Mouse (Mus musculus) induced T-regulatory cell, adult 2 months (primary cell): ENCODE measurements at regions not wholly inside any gene's neighbourhood (a gene's known extent, or its start where the extent isn't known, plus 50 kb on each side); places are given as distances from the start of the nearest gene placed in this dataset.

ENCODE experiments used
- DNase-seq: peaks from one replicate; pipeline ENCODE4 v3.0.0-alpha.2; 2012; ENCODE audit warnings: low read depth

- no peak for DNase-seq
Observed at GRCm38 (mm10) chr7:40052255-40052654, 534.7 kb downstream of the Zfp619 start.

- DNase-seq: no peak
Observed at GRCm38 (mm10) chr7:40058836-40059235, 541.3 kb downstream of the Zfp619 start.

GRCm38 (mm10) chr7:40064631-40065030, 547.1 kb downstream of the Zfp619 start:
- no peak for DNase-seq

GRCm38 (mm10) chr7:40065526-40065925, 548.0 kb downstream of the Zfp619 start:
- DNase-seq: no peak

- no peak for DNase-seq
Observed at GRCm38 (mm10) chr7:40067378-40067777, 549.8 kb downstream of the Zfp619 start.

- no peak for DNase-seq
Observed at GRCm38 (mm10) chr7:40071313-40071712, 553.7 kb downstream of the Zfp619 start.

- DNase-seq: no peak
Observed at GRCm38 (mm10) chr7:40072478-40072877, 554.9 kb downstream of the Zfp619 start.

- DNase-seq: no peak
Observed at GRCm38 (mm10) chr7:40086236-40086635, 568.7 kb downstream of the Zfp619 start.

GRCm38 (mm10) chr7:40097094-40097493, 579.5 kb downstream of the Zfp619 start:
- DNase-seq: no peak

GRCm38 (mm10) chr7:40103057-40103945, 585.7 kb downstream of the Zfp619 start:
- DNase-seq: no peak

- DNase-seq: no peak
Observed at GRCm38 (mm10) chr7:40142906-40143305, 625.3 kb downstream of the Zfp619 start.

- no peak for DNase-seq
Observed at GRCm38 (mm10) chr7:40144431-40144830, 626.9 kb downstream of the Zfp619 start.

GRCm38 (mm10) chr7:40177570-40177969, 660.0 kb downstream of the Zfp619 start:
- DNase-seq: no peak

- DNase-seq: no peak
Observed at GRCm38 (mm10) chr7:40195366-40195765, 677.8 kb downstream of the Zfp619 start.

GRCm38 (mm10) chr7:40202615-40203014, 685.0 kb downstream of the Zfp619 start:
- DNase-seq: no peak

- DNase-seq: no peak
Observed at GRCm38 (mm10) chr7:40211956-40212355, 686.2 kb upstream of the Vstm2b start.

GRCm38 (mm10) chr7:40212576-40212975, 685.6 kb upstream of the Vstm2b start:
- no peak for DNase-seq

GRCm38 (mm10) chr7:40213646-40214045, 684.5 kb upstream of the Vstm2b start:
- DNase-seq: no peak

- no peak for DNase-seq
Observed at GRCm38 (mm10) chr7:40214395-40214794, 683.7 kb upstream of the Vstm2b start.

GRCm38 (mm10) chr7:40215271-40215670, 682.9 kb upstream of the Vstm2b start:
- no peak for DNase-seq

- DNase-seq: no peak
Observed at GRCm38 (mm10) chr7:40220549-40220948, 677.6 kb upstream of the Vstm2b start.

GRCm38 (mm10) chr7:40245188-40245587, 652.9 kb upstream of the Vstm2b start:
- DNase-seq: no peak

GRCm38 (mm10) chr7:40248521-40248920, 649.6 kb upstream of the Vstm2b start:
- DNase-seq: no peak

GRCm38 (mm10) chr7:40253486-40253885, 644.6 kb upstream of the Vstm2b start:
- DNase-seq: no peak
